In genomic region chr10:23348101-23348892, GRCm38 (mm10) we compare ENCODE assay signal across 8 mouse cellular contexts. TPM values are rescaled to one million over a fixed set of nuclear protein-coding genes. Genes with fewer than 3 reads are reported as not detected.
DNase-seq lines count a peak whose midpoint lies in the region; ATAC-seq and TF ChIP-seq lines count a peak whose summit lies in the region.

No protein-coding gene starts in this region.

- 3% methylated on average over 34 of the region's 34 CpGs for WGBS in liver, embryonic 12.5 days (ENCODE audit: insufficient replicate concordance)
- WGBS in stomach, embryonic 16.5 days = 5% methylated on average over 34 of the region's 34 CpGs

- no peak overlapping the region for H3K27ac ChIP-seq in left cerebral cortex, adult 2 months
- no peak overlapping the region for H3K27ac ChIP-seq in liver, embryonic 12.5 days
- no peak overlapping the region for H3K27ac ChIP-seq in stomach, embryonic 16.5 days (ENCODE audit: low read length)

- peak overlapping the region; percentile 70 for H3K4me2 ChIP-seq in liver, embryonic 12.5 days
- H3K4me2 ChIP-seq in stomach, embryonic 16.5 days (ENCODE audit: low read depth, low read length) = peak overlapping the region; percentile 96

- peaks cover 45% of the 10 kb centered on the region for H3K27me3 ChIP-seq in liver, embryonic 12.5 days (replicated peaks)
- H3K27me3 ChIP-seq in stomach, embryonic 16.5 days (ENCODE audit: control insufficient read depth, insufficient read depth, low read length) = peaks cover 23% of the 10 kb centered on the region

- no peaks in the 10 kb centered on the region for H3K36me3 ChIP-seq in liver, embryonic 12.5 days
- H3K36me3 ChIP-seq in stomach, embryonic 16.5 days (ENCODE audit: control insufficient read depth, insufficient read depth, low read length) = no peaks in the 10 kb centered on the region

- peaks cover 6% of the 10 kb centered on the region; the same call in 1 of the 2 replicates for H3K4me1 ChIP-seq in liver, embryonic 12.5 days
- H3K4me1 ChIP-seq in stomach, embryonic 16.5 days (ENCODE audit: control insufficient read depth, insufficient read depth, low read length) = peaks cover 12% of the 10 kb centered on the region

- H3K9me3 ChIP-seq in liver, embryonic 12.5 days (replicated peaks) = no peaks in the 10 kb centered on the region
- no peaks in the 10 kb centered on the region for H3K9me3 ChIP-seq in stomach, embryonic 16.5 days (replicated peaks; ENCODE audit: control insufficient read depth, low read length)

- H3K9ac ChIP-seq in liver, embryonic 12.5 days = no peak overlapping the region
- H3K9ac ChIP-seq in stomach, embryonic 16.5 days (ENCODE audit: low read length) = no peak overlapping the region

- no peak for ATAC-seq in liver, embryonic 12.5 days
- ATAC-seq in stomach, embryonic 16.5 days (ENCODE audit: insufficient read depth, low FRiP score) = no peak

- intact Hi-C loops in left cerebral cortex, adult 2 months (cut with DNase I) = loop anchor here (5.0 to 10.0 kb wide), 3 partner anchors 203 to 1196 kb away; no protein-coding TSS in a partner anchor

- DNase-seq in left cerebral cortex, adult 2 months (ENCODE audit: extremely low spot score in 1 of 2, low spot score in 2 of 2) = peak in 1 of 2 experiments; percentile 14
- no peak for DNase-seq in left cerebral cortex, adult 11 months (ENCODE audit: low spot score)
- DNase-seq in embryo, embryonic 10.5 days (ENCODE audit: low spot score) = peak; percentile 39
- DNase-seq in gastrocnemius, adult 8-10 months (ENCODE audit: low spot score in 2 of 2) = peak; percentile 45
- DNase-seq in yolk sac, embryonic 10.5 days (ENCODE audit: low spot score) = no peak
- no peak for DNase-seq in layer of hippocampus, postnatal 14 days (ENCODE audit: low spot score in 2 of 2)

- no peak for TF ChIP-seq CTCF in left cerebral cortex, adult 2 months (IDR thresholded peaks at IDR 0.05)

- H3K4me3 ChIP-seq in left cerebral cortex, adult 2 months = peak overlapping the region; percentile 59
- peak overlapping the region; percentile 52; the same call in 1 of the 2 replicates for H3K4me3 ChIP-seq in liver, embryonic 12.5 days
- H3K4me3 ChIP-seq in stomach, embryonic 16.5 days (replicated peaks; ENCODE audit: low read length) = peak overlapping the region; percentile 62

RNA-seq across cellular contexts. Expression of gene Eya4, which starts 2.3 kb away (rescaled TPM):
- total RNA-seq in left cerebral cortex, adult 2 months (2021) = 1 to 10 TPM; 5.1 to 5.3 TPM
- 10 to 100 TPM; 33.3 to 42.2 (median 39.5) TPM for total RNA-seq in gastrocnemius, adult 8-10 months (2022)
- polyA plus RNA-seq in liver, embryonic 12.5 days (2016; fragmentation: Nextera tagmentation; extraction: Ambion mirVana) = 0.29 and 0.35 TPM in 2 replicates
- 0.97 and 1.3 TPM in 2 replicates for polyA plus RNA-seq in stomach, embryonic 16.5 days (2015; fragmentation: Nextera tagmentation; extraction: Ambion mirVana)
- total RNA-seq in layer of hippocampus, postnatal 14 days (2021) = 1 to 10 TPM; 5.7 to 7.6 TPM

Comparison
In these comparisons a context has a peak if more than half of its experiments do, and no peak if none do; other contexts are left out.
1. DNase-seq: peak in embryo, embryonic 10.5 days (single experiment) and gastrocnemius, adult 8-10 months (2 of 2); none in left cerebral cortex, adult 11 months (single experiment), yolk sac, embryonic 10.5 days (single experiment) and layer of hippocampus, postnatal 14 days (0 of 2).
2. RNA of gene Eya4, which starts 2.3 kb away (total RNA-seq): 33.3 to 42.2 TPM in gastrocnemius, adult 8-10 months; 5.7 to 7.6 TPM in layer of hippocampus, postnatal 14 days and 5.1 to 5.3 TPM in left cerebral cortex, adult 2 months; every median in the first group is over 4 times any median in the second.
3. Peak in every context shown above with its lines, with median percentiles within 50 percentile points of each other: H3K4me3 ChIP-seq.